18 mouse cellular contexts compared by ENCODE assay signal in genomic region chr11:18395631-18396030, GRCm38 (mm10).
DNase-seq lines count a peak whose midpoint lies in the region; ATAC-seq and TF ChIP-seq lines count a peak whose summit lies in the region.
"Had no signal": no experiment of that assay in that cellular context is flagged by ENCODE, and none has a peak within 500 bp of the region (broad histone marks: within the 10 kb centered on the region; RNA-seq: fewer than 3 reads in every experiment).

No protein-coding gene starts in this region.

- H3K4me1 ChIP-seq in forebrain, postnatal 0 days (ENCODE audit: insufficient read depth): no peaks in the 10 kb centered on the region; the same call in 1 of the 2 replicates
- H3K4me1 ChIP-seq in forebrain, embryonic 12.5 days: no peaks in the 10 kb centered on the region
- H3K4me1 ChIP-seq: heart, embryonic 12.5 days; intestine, embryonic 15.5 days had no signal

- no peak overlapping the region for H3K4me3 ChIP-seq in forebrain, postnatal 0 days (ENCODE audit: low read depth, low read length)
- H3K4me3 ChIP-seq in forebrain, embryonic 12.5 days (replicated peaks): no peak overlapping the region
- H3K4me3 ChIP-seq: heart, embryonic 12.5 days; hindbrain, embryonic 15.5 days; intestine, embryonic 15.5 days had no signal

- no peaks in the 10 kb centered on the region for H3K9me3 ChIP-seq in forebrain, postnatal 0 days (ENCODE audit: low read length)
- H3K9me3 ChIP-seq in forebrain, embryonic 12.5 days: no peaks in the 10 kb centered on the region
- H3K9me3 ChIP-seq: heart, embryonic 12.5 days; hindbrain, embryonic 15.5 days; intestine, embryonic 15.5 days had no signal

- DNase-seq in forebrain, postnatal 0 days: no peak
- DNase-seq in lung, postnatal 10 days: peak; percentile 47
- no peak for DNase-seq in lung, postnatal 25 days (ENCODE audit: low spot score)
- peak; percentile 5 for DNase-seq in NIH3T3 (ENCODE audit: low read depth)
- peak; percentile 2 for DNase-seq in skeletal muscle tissue, adult 2 months (ENCODE audit: low read depth, low spot score)
- no peak for DNase-seq in yolk sac, embryonic 10.5 days (ENCODE audit: low spot score)
- DNase-seq: adrenal gland, postnatal 36 days; cerebellum, adult 11 months; cerebellum, adult 9-11 months; gastrocnemius, postnatal 25 days; heart, adult 18-20 months; heart, postnatal 10 days; kidney, adult 8-10 months had no signal

- H3K4me2 ChIP-seq in forebrain, postnatal 0 days (ENCODE audit: low read depth): no peak overlapping the region
- no peak overlapping the region for H3K4me2 ChIP-seq in forebrain, embryonic 12.5 days
- H3K4me2 ChIP-seq: heart, embryonic 12.5 days; hindbrain, embryonic 15.5 days; intestine, embryonic 15.5 days; midbrain, embryonic 11.5 days had no signal

- H3K36me3 ChIP-seq in forebrain, postnatal 0 days (ENCODE audit: insufficient read depth): no peaks in the 10 kb centered on the region
- H3K36me3 ChIP-seq in forebrain, embryonic 12.5 days (replicated peaks): no peaks in the 10 kb centered on the region
- H3K36me3 ChIP-seq: heart, embryonic 12.5 days; hindbrain, embryonic 15.5 days; intestine, embryonic 15.5 days had no signal

- no peak for TF ChIP-seq CTCF in forebrain, postnatal 0 days (IDR thresholded peaks at IDR 0.05; ENCODE audit: low read depth)

- 63% methylated on average over 4 of the region's 4 CpGs for WGBS in forebrain, postnatal 0 days
- 90% methylated on average over 4 of the region's 4 CpGs for WGBS in forebrain, embryonic 12.5 days

- no peak overlapping the region for H3K27ac ChIP-seq in forebrain, postnatal 0 days (ENCODE audit: low read depth, low read length)
- no peak overlapping the region for H3K27ac ChIP-seq in forebrain, embryonic 12.5 days
- H3K27ac ChIP-seq: hindbrain, embryonic 15.5 days; intestine, embryonic 15.5 days had no signal

- no peaks in the 10 kb centered on the region for H3K27me3 ChIP-seq in forebrain, postnatal 0 days (ENCODE audit: insufficient read depth, low read length)
- H3K27me3 ChIP-seq in forebrain, embryonic 12.5 days: no peaks in the 10 kb centered on the region
- H3K27me3 ChIP-seq: heart, embryonic 12.5 days; hindbrain, embryonic 15.5 days; intestine, embryonic 15.5 days had no signal

- peak; percentile 51; the same call in 1 of the 2 replicates for ATAC-seq in forebrain, postnatal 0 days
- no peak for ATAC-seq in forebrain, embryonic 12.5 days (ENCODE audit: low FRiP score)
- ATAC-seq: intestine, embryonic 15.5 days had no signal

- no peak overlapping the region for H3K9ac ChIP-seq in forebrain, postnatal 0 days
- H3K9ac ChIP-seq in forebrain, embryonic 12.5 days: no peak overlapping the region
- H3K9ac ChIP-seq: heart, embryonic 12.5 days; hindbrain, embryonic 15.5 days; intestine, embryonic 15.5 days had no signal

Comparison
In these comparisons a context has a peak if more than half of its experiments do, and no peak if none do; other contexts are left out.
1. DNase-seq: peak in lung, postnatal 10 days (single experiment), NIH3T3 (single experiment) and skeletal muscle tissue, adult 2 months (single experiment); none in forebrain, postnatal 0 days (single experiment), lung, postnatal 25 days (single experiment) and yolk sac, embryonic 10.5 days (single experiment).